Mouse (Mus musculus): ENCODE data around the gene Gm5483. TPM values are rescaled to one million over a fixed set of nuclear protein-coding genes. Genes with fewer than 3 reads are reported as not detected.
"Not testable (repeated sequence)": the region's sequence is repeated elsewhere in the genome, so short reads cannot be mapped to it uniquely, and the experiment has no call there.

Gm5483 gene
- polyA plus RNA-seq (2015; fragmentation: Nextera tagmentation; extraction: Ambion mirVana), result 1.1 TPM in 1 of 2 replicates, not detected in the other

DNA sequence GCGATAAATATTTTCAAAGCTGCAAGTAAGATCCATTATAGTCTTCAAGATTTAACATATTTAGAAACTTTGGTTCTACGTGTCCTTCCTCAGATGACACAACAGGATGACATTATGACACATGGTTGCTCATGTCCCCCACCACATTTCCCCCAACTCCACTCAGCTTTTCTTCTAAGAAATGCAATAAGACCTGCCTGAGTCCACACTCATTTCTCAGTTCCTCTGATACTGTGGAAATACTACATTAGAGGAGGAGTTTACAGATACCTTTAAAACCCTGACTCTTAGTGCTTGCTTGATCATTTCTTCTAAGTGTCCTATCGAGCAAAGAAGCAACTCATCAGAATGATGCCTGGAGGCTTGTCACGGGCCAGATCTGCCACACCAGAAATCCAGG lies at the start of gene Gm5483:
Gene Gm5483, plus strand, starts transcription at position 301 of the 400 bp plus-strand sequence.
- H3K4me3 ChIP-seq; H3K36me3 ChIP-seq (replicated peaks); H3K9me3 ChIP-seq; ATAC-seq (replicated peaks); H3K4me1 ChIP-seq; H3K4me2 ChIP-seq; H3K27ac ChIP-seq; H3K27me3 ChIP-seq (replicated peaks); H3K9ac ChIP-seq: not testable (repeated sequence)
- 84% methylated on average over 4 of the region's 4 CpGs for WGBS

DNA sequence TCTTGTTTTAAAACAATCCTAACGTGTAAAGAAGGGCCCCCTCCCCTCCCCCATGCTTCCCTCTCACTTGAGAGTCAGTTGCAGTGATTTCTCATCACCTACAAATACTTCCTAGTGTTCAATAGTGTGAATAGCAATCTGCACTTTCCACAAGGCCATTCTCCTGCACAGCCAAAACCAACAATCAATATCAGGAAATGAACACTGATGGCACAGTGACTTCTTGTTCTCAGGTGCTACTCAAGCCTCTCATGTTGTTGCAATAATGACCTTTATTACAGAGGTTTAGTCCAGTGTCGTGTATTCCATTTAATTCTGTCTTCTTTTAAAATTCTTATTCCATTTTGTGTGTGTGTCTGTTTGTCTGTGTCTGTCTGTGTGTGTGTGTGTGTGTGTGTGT lies 45.8 kb upstream of the Gm5483 start:
- H3K27ac ChIP-seq, result no peak overlapping the region
- no peaks in the 10 kb centered on the region for H3K36me3 ChIP-seq (replicated peaks)
- ATAC-seq (replicated peaks), result no peak
- H3K9me3 ChIP-seq, result no peaks in the 10 kb centered on the region
- H3K4me1 ChIP-seq, result no peaks in the 10 kb centered on the region
- no peak overlapping the region for H3K4me2 ChIP-seq
- H3K4me3 ChIP-seq, result no peak overlapping the region
- WGBS, result 77% methylated on average over 2 of the region's 2 CpGs
- H3K9ac ChIP-seq, result no peak overlapping the region
- no peaks in the 10 kb centered on the region for H3K27me3 ChIP-seq (replicated peaks)

- H3K36me3 ChIP-seq (replicated peaks), result no peaks in the 10 kb centered on the region
- ATAC-seq (replicated peaks), result no peak
- H3K27me3 ChIP-seq (replicated peaks), result no peaks in the 10 kb centered on the region
- no peak within 1 kb of the TSS for H3K9ac ChIP-seq
- no peak within 1 kb of the TSS for H3K4me3 ChIP-seq
- no peak within 1 kb of the TSS for H3K27ac ChIP-seq
- H3K9me3 ChIP-seq, result no peaks in the 10 kb centered on the region
- H3K4me1 ChIP-seq, result no peaks in the 10 kb centered on the region
- no peak within 1 kb of the TSS for H3K4me2 ChIP-seq
Measured at GRCm38 (mm10) chr16:36156402-36156975, 27.5 kb upstream of the Gm5483 start, which contains the start of gene Stfa2l1. TSS of gene Stfa2l1 (plus strand) at chr16:36156811.

GRCm38 (mm10) chr16:36167841-36168240 lies 16.2 kb upstream of the Gm5483 start:
- not testable (repeated sequence) for ATAC-seq (replicated peaks); H3K36me3 ChIP-seq (replicated peaks); H3K27ac ChIP-seq; H3K27me3 ChIP-seq (replicated peaks); H3K9me3 ChIP-seq; H3K9ac ChIP-seq; H3K4me3 ChIP-seq; H3K4me2 ChIP-seq; H3K4me1 ChIP-seq
- 87% methylated on average over 9 of the region's 10 CpGs for WGBS

- Histone ChIP-seq H3K4me3 (no peak overlapping the region), H3K9me3 (no peaks in the 10 kb centered on the region), H3K4me2 (no peak overlapping the region), H3K36me3 (replicated peaks) (no peaks in the 10 kb centered on the region), H3K27me3 (replicated peaks) (no peaks in the 10 kb centered on the region), H3K27ac (no peak overlapping the region), H3K4me1 (no peaks in the 10 kb centered on the region), H3K9ac (no peak overlapping the region)
- ATAC-seq (replicated peaks), result no peak
Measured at GRCm38 (mm10) chr16:36176108-36176507, 7.9 kb upstream of the Gm5483 start.

GRCm38 (mm10) chr16:36179910-36180309 lies 4.1 kb upstream of the Gm5483 start:
- no peak overlapping the region for H3K27ac ChIP-seq
- no peak for ATAC-seq (replicated peaks)
- no peaks in the 10 kb centered on the region for H3K4me1 ChIP-seq
- no peaks in the 10 kb centered on the region for H3K36me3 ChIP-seq (replicated peaks)
- H3K9ac ChIP-seq, result no peak overlapping the region
- no peaks in the 10 kb centered on the region for H3K9me3 ChIP-seq
- WGBS, result 82% methylated on average over 2 of the region's 2 CpGs
- H3K4me2 ChIP-seq, result no peak overlapping the region
- H3K4me3 ChIP-seq, result no peak overlapping the region
- no peaks in the 10 kb centered on the region for H3K27me3 ChIP-seq (replicated peaks)

DNA sequence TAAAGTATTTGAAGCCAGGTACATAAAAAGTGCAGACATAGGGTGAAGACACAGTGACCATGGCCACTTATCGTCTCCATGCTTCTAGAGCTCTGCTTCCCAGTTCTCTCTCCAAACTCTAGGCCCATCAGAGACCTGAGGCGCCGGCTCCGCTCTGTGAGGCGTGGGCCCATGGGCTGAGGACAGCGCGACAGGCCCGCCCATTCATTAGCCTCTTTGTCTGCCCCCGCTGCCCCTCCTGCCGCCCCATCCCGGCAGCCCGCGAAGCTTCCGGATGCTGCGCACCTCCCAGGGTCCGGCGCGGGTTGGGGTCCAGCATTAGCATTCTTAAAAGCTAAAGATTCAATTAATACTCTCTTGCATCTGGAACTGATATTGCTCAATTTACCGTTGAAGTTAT lies 15.2 kb downstream of the Gm5483 start:
- Histone ChIP-seq H3K4me2 (peak overlapping the region; percentile 35; the same call in 1 of the 2 replicates), H3K4me1 (no peaks in the 10 kb centered on the region), H3K4me3 (no peak overlapping the region), H3K36me3 (replicated peaks) (no peaks in the 10 kb centered on the region), H3K9me3 (no peaks in the 10 kb centered on the region), H3K9ac (no peak overlapping the region), H3K27me3 (replicated peaks) (no peaks in the 10 kb centered on the region), H3K27ac (no peak overlapping the region)
- WGBS, result 42% methylated on average over 19 of the region's 19 CpGs
- ATAC-seq (replicated peaks), result no peak

DNA sequence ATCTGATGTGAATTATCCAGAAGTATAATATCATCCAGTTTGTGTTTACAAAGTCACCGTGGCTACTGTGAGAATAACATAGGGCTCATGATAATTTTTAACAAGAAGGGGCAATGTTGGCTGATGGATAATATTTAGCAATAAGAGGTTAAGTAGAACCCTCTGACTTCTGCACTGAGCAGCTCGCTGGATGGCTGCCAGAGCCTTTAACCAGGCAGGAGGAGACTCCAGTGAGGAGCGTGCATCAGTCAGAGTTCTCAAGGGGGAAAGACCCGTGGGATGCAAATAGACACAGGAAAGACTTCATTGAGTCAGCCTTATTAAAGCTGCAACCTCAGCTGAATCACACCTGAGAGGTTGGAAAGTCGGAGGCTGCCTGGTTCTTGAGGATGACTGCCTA lies 19.8 kb downstream of the Gm5483 start:
- H3K9ac ChIP-seq, result no peak overlapping the region
- H3K9me3 ChIP-seq, result no peaks in the 10 kb centered on the region
- H3K4me3 ChIP-seq, result no peak overlapping the region
- H3K27ac ChIP-seq, result no peak overlapping the region
- H3K27me3 ChIP-seq (replicated peaks), result no peaks in the 10 kb centered on the region
- H3K4me1 ChIP-seq, result no peaks in the 10 kb centered on the region
- 83% methylated on average over 5 of the region's 5 CpGs for WGBS
- no peaks in the 10 kb centered on the region for H3K36me3 ChIP-seq (replicated peaks)
- H3K4me2 ChIP-seq, result no peak overlapping the region
- no peak for ATAC-seq (replicated peaks)

DNA sequence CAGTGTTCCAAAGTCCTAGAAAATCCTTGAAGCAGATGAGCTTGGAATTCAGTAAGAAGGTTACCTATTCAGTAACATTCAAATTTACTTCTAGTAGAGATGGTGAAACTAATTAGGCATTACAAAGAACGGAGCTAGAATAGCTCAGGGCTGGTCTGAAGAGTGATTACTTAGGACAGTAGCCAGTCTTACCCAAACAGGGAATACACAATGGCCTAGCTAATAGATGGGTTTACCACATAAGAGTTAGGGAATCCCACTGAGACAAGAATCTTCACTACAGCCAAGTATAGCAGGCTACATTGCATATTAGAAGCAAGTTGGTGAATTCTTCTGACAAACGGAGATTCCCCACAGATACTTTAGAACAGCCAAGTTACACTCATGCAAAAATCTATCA lies 21.7 kb downstream of the Gm5483 start:
- H3K27me3 ChIP-seq (replicated peaks); H3K4me3 ChIP-seq; H3K9me3 ChIP-seq; H3K4me2 ChIP-seq; H3K36me3 ChIP-seq (replicated peaks); ATAC-seq (replicated peaks); H3K27ac ChIP-seq; H3K9ac ChIP-seq; H3K4me1 ChIP-seq: not testable (repeated sequence)
- WGBS, result 47% methylated on average over 2 of the region's 2 CpGs

DNA sequence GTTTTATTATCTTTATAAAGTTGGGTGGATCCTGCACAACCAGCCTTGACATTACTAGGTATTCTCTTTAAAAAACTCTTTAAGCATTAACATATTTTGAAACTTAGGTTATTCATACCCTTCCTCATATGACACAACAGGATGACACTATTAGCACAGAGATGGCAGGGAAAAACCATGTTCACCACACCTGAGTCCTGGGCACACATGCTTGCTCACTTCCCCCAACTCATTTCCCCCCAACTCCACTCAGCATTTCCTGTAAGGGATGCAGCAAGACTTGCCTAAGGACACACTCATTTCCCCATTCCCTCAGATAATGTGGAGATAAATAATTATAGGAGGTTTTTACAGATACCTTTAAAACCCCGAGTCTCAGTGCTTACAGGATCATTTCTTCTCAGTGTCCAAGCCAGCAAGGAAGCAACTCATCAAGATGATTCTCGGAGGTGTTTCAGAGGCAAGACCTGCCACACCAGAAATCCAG lies 26.0 kb downstream of the Gm5483 start, which contains the start of gene Gm5416:
Gene Gm5416, plus strand, starts transcription at position 437 of the 487 bp plus-strand sequence.
- Histone ChIP-seq H3K9ac (no peak within 1 kb of the TSS), H3K4me2 (no peak within 1 kb of the TSS), H3K4me1 (no peaks in the 10 kb centered on the region), H3K4me3 (no peak within 1 kb of the TSS), H3K27me3 (replicated peaks) (no peaks in the 10 kb centered on the region), H3K27ac (no peak within 1 kb of the TSS), H3K36me3 (replicated peaks) (no peaks in the 10 kb centered on the region), H3K9me3 (no peaks in the 10 kb centered on the region)
- WGBS, result 82% methylated on average over 2 of the region's 2 CpGs
- no peak for ATAC-seq (replicated peaks)

GRCm38 (mm10) chr16:36221168-36221567 lies 37.2 kb downstream of the Gm5483 start, which contains the start of gene 2010005H15Rik:
TSS of gene 2010005H15Rik (plus strand) at chr16:36221468.
- 97% methylated on average over 7 of the region's 7 CpGs for WGBS
- H3K27ac ChIP-seq; H3K4me3 ChIP-seq; ATAC-seq (replicated peaks); H3K4me2 ChIP-seq; H3K27me3 ChIP-seq (replicated peaks); H3K36me3 ChIP-seq (replicated peaks); H3K9me3 ChIP-seq; H3K9ac ChIP-seq; H3K4me1 ChIP-seq: not testable (repeated sequence)

All from midbrain, embryonic 15.5 days (tissue).